Mouse (Mus musculus) naive thymus-derived CD4-positive, alpha-beta T cell, adult 5 months (primary cell): ENCODE data around the gene Olfr345. TPM values are rescaled to one million over a fixed set of nuclear protein-coding genes. Genes with fewer than 3 reads are reported as not detected.

ENCODE experiments used
- polyA plus RNA-seq: library from polyadenylated mRNA; unstranded; fragments of 100-300 nt; shearing (Covaris generic); gene quantifications from one replicate; pipeline ENCODE4 v1.2.1, GENCODE M21; 2017

Olfr345 gene
- polyA plus RNA-seq = not detected

DNA sequence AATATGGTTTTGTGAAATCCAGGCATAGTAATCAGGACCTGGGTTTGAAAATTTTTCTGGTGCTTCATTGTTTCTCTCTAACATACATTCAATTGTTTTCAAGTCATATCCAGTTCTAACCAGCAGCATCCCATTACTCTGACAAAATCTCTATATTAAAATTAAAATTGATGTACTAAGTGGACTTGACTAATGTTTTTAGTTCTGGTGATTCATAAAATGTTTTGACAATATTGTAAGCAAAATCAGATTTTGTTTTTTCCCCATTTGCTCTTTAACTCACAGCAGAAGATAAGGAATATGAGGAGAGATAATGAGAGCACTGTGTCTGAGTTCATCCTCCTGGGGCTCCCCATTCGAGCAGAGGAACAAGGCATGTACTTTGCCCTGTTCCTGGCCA lies at the start of gene Olfr345:
TSS of gene Olfr345 (plus strand) at position 301 of the 400 bp plus-strand sequence.

DNA sequence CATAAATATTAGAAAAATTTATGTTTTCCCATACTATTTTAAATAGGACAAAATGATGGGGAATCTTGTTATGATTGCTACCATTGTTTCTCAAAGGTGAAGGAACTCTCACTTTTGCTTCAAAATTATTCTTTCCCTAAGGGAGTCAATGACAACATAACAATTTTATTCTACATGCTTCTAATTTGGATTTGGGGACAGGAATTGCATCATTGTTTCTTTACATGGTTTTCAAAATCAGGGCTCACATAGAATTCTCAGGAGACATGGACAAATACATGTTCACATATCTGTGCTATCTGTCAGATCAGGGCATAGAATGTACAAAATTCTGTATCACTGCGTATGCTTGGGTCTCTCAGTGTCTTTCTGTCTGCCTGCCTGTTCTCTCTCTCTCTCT lies 45.6 kb downstream of the Olfr345 start, which contains the start of gene Olfr346:
TSS of gene Olfr346 (plus strand) at position 301 of the 400 bp plus-strand sequence.

Other genes starting within 250 kb of the Olfr345 start
- not detected for gene Olfr339, start 221.1 kb upstream of the Olfr345 start, polyA plus RNA-seq
- gene Olfr340, start 187.5 kb upstream of the Olfr345 start, polyA plus RNA-seq = not detected
- 0.20 TPM for gene Olfr341, start 157.6 kb upstream of the Olfr345 start, polyA plus RNA-seq
- not detected for gene Olfr342, start 115.0 kb upstream of the Olfr345 start, polyA plus RNA-seq
- not detected for gene Olfr344, start 73.4 kb upstream of the Olfr345 start, polyA plus RNA-seq
- gene Olfr346, start 45.7 kb downstream of the Olfr345 start, polyA plus RNA-seq = not detected
- gene Olfr347, start 91.9 kb downstream of the Olfr345 start, polyA plus RNA-seq = not detected
- gene Olfr348, start 144.2 kb downstream of the Olfr345 start, polyA plus RNA-seq = not detected
- gene Olfr50, start 150.5 kb downstream of the Olfr345 start, polyA plus RNA-seq = 0.53 TPM
- gene Olfr3, start 177.0 kb downstream of the Olfr345 start, polyA plus RNA-seq = not detected
- not detected for gene Olfr350, start 206.3 kb downstream of the Olfr345 start, polyA plus RNA-seq
- not detected for gene Olfr351, start 222.6 kb downstream of the Olfr345 start, polyA plus RNA-seq
- not detected for gene Olfr352, start 228.4 kb downstream of the Olfr345 start, polyA plus RNA-seq